Mouse (Mus musculus): ENCODE results near the gene Hnrnpa1.
"Not testable (repeated sequence)": the region's sequence is repeated elsewhere in the genome, so short reads cannot be mapped to it uniquely, and the experiment has no call there.

Gene Hnrnpa1

DNA sequence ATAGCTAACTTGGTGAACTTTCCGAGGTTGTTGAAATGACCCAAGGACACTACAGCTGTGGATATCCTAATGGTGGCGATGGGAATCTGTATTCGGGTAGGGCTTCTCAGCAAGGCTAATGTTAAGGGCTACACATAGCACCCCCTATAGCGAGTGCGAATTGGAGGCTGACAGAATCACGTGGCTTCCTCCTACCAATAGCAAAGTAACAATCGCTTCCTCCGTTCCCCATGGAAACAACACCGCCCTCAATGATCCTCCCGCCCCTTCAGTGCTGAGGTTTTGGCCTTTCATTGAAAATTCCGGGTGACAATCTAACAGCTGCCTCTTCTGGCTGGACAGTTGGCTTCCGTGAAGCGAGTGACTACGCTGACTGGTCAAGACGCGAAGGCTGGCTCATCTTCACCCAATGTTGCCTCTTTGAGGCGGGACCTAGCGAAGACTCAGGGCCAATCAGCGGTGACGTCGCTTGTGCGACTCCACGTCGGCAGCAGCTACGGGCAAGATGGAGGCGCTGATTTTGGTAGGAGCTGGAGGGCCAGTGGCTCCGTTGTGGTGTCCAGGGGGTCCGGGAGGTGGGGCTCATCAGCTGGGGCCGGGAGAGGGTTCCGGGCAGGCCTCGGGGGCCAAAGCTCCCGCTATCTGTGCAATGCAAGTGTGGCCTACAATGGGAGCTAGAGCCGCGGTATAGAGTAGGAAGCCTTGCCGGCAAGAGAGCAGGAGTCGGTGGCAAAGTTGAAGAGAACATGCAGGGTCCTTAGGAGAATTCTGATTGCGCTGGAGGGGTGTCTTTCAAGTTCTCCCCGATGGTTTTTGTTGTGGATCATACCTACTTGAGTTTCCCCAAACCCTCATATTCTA is 32.4 kb downstream of the Hnrnpa1 start, which contains the start of gene Copz1:
Gene Copz1, plus strand, starts transcription at position 296 of the 861 bp plus-strand sequence.
- DNase-seq (ENCODE audit: low spot score in 2 of 2), result peak; percentile 99 to 100

DNA sequence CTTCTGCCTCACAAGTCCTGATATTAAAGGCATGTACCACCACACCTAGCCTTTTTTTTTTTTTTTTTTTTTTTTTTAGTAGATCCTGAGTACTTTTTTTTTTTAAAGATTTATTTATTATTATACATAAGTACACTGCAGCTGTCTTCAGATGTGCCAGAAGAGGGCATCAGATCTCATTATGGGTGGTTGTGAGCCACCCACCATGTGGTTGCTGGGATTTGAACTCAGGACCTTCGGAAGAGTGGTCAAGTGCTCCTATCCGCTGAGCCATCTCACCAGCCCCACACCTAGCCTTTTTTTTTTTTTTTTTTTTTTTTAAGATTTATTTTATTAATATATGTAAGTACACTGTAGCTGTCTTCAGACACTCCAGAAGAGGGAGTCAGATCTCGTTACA is 35.7 kb downstream of the Hnrnpa1 start:
- not testable (repeated sequence) for DNase-seq (ENCODE audit: low spot score in 2 of 2)

DNA sequence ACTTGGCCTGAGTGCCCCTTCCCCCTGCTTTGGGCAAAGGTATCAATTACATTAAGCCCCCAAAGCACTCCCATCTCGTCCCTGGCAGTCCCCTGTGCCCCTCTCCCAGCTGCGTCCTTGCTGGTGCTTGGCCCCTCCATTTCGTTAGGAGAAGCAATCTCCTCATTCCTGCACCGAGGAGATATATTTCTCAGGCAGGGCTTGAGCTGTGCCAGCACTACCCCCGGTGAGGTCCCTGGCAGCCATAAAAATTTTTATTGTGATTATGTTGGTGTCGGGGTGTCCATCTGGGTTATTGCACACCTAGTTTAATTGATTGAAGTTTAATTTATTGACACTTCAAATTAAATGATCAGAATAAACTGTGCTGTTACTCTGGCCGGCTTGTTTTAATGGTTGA is 37.7 kb downstream of the Hnrnpa1 start:
- no peak for DNase-seq (ENCODE audit: low spot score in 2 of 2)

DNA sequence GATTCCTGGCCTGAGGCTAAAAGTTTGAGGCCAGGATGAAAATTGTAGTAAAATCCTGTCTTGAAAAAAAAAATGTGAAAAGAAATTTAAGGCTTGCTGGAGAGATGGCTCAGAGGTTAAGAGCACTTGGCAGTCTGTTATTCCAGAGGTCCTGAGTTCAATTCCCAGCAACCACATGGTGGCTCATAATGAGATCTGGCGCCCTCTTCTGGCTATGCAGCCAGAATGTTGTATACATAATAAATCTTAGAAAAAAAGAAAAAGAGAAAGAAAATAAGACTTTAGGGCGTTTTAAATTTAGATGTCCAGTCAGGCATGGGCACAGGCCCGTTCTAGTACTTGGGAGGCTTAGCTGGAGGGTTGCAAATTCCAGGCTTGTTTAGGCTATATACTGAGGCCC is 39.5 kb downstream of the Hnrnpa1 start:
- DNase-seq (ENCODE audit: low spot score in 2 of 2), result no peak

DNA sequence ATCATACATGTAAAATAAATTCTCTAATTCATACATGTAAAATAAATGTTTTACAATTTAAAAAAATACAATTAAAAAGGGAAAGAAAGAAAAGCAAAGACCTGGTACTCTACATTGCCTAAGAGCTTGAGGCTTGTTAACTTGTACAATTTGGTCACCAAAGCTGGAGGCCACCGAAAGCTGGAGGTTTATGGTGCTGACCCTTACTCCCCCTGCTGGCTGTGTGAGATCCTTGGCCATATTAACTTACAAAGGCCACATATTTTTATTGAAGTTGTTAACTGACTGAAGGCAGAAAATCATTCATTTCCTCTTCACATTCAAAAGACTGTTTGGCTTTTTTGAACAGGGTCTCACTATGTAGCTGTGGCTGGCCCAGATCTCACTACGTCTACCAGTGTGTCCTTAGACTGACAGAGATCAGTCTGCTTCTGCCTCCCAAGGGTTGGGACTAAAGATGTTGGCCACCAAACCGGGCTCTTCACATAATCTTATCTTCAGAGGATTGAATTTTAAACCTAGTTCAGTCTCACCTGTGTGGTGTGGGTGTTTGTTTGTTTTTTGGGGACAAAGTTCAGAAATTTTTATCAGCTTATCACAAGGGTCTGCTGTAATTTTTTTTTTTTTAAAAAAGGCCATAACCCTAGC is 40.7 kb downstream of the Hnrnpa1 start:
- DNase-seq (ENCODE audit: low spot score in 2 of 2), result no peak

DNA sequence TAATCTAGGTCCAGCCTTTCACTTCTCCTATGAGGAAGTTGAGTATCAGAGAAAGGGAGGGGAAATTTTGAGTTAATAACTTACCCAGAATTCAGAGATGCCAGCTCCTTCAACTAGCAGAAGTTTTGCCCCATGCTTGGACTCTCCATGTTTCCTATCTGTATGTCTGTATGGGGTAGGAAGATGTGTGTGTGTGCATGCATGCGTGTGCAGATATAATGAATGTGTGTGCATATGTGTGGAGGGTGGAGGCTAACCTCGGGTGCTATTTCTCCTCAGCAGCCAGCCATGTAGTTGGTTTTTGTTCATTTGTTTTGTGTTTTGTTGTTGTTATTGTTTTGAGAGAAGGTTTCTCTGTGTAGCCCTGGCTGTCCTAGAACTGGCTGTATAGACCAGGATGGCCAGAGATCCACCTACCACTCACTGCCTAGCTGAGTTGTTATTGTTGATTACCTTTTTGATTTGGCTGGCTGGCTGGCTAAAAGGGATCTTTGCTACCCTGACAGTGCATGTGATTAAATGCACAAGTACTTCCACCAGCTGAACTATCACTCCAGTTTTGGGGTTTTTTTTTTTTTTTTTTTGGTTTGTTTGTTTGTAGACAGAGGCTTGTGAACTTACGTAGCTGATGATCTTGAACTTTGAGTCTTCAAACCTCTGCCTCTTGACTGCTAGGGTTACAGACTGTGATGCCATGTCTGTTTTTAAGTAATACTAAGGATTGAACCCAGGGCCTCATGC is 41.4 kb downstream of the Hnrnpa1 start:
- no peak for DNase-seq (ENCODE audit: low spot score in 2 of 2)

- DNase-seq (ENCODE audit: low spot score in 2 of 2), result no peak
Observed at GRCm38 (mm10) chr15:103284066-103284465, 43.8 kb downstream of the Hnrnpa1 start.

- DNase-seq (ENCODE audit: low spot score in 2 of 2), result no peak
Observed at GRCm38 (mm10) chr15:103284647-103285046, 44.4 kb downstream of the Hnrnpa1 start.

- peak; percentile 36 to 74 for DNase-seq (ENCODE audit: low spot score in 2 of 2)
Observed at GRCm38 (mm10) chr15:103285778-103286417, 45.7 kb downstream of the Hnrnpa1 start.

DNA sequence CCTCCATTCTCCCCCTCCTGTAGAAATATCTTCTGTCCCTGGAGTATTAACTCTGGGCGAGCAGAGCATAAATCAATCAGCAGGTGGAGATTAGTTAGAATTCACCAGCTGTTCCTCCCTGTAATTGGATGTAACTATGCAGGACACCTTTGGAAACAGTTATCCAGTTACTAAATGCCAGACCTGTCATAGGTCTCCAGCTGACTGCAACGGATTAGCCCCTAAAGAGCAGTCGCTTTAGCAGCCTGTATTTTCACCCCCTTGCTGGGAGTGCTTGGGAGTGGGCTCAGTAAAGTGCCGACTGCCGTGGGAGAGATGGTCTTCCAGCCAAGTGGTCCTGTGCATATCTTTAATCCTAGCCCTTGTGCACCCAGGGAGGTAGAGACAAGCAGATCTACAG is 49.4 kb downstream of the Hnrnpa1 start:
- no peak for DNase-seq (ENCODE audit: low spot score in 2 of 2)

- DNase-seq (ENCODE audit: low spot score in 2 of 2), result no peak
Observed at GRCm38 (mm10) chr15:103290417-103290816, 50.2 kb downstream of the Hnrnpa1 start.

DNA sequence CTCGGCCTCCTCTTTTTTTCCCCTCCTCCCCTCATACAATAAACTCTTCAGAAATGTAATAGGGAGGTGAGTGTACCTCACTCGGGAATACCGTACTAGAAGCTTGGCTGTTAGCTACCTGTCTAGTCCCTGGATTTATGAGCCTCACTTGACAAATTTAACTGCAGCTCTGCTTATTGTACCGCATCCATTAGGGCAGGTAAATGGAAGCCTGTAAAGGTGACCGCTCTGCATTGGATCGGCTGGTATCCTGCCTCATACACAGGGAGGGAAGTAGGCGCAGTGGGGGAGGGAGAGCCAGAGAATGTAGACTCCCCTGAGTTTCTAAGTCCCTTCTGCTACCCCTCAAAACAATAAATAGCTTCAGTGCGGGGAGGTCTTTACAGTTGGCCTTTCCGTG is 50.6 kb downstream of the Hnrnpa1 start:
- no peak for DNase-seq (ENCODE audit: low spot score in 2 of 2)

DNA sequence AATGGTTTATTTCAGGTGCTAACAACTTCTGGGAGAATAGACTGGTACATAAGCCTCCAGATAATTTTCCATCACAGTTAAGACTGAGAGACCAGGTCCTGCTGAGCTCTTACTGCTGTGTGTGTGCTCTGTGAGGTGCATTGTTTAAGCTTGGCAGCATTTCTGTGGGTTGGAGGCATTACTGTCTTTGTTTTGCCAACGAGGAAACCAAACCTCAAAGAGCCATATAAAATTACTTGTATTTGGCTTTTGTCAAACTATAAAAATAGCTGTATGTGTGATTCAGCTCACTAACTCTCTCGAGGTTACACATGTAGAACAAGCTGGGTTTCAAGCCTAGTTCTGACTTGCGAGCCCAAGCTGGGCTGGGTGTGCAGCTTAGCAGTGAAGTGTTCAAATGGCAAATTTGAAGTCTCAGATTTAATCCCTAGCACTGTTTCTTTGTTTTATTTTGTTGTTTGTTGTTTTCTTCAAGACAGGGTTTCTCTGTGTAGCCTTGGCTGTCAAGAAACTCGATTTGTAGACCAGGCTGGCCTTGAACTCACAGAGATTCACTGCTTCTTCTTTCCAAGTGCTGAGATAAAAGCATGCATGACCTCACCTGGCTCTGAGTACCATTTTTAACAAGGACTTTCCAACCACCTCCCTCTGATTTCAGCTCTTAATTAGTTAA is 52.6 kb downstream of the Hnrnpa1 start:
- DNase-seq (ENCODE audit: low spot score in 2 of 2), result no peak

GRCm38 (mm10) chr15:103293375-103293774 is 53.1 kb downstream of the Hnrnpa1 start:
- DNase-seq (ENCODE audit: low spot score in 2 of 2), result no peak

GRCm38 (mm10) chr15:103294649-103295048 is 54.4 kb downstream of the Hnrnpa1 start:
- DNase-seq (ENCODE audit: low spot score in 2 of 2), result no peak

DNA sequence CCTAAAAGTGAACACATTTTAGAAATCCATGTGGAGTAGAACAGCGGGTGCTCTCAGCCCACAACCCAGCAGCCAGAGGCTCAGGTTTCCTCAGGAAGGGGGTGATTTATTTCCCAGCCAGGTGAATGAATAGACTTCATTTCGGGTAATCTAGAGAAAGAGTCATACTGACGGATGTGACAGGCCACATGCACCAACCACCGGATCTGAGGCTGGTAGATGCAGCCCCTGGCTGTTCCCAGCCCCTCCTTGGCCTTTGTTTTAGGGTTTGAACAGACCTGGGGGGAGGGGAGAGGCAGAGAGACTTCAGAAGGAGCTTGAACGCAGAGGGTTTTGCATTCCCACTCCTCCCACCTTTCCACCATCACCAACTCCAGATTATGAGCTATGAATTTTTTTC is 55.6 kb downstream of the Hnrnpa1 start:
- DNase-seq (ENCODE audit: low spot score in 2 of 2), result no peak
